Mouse (Mus musculus): ENCODE results near the gene Txnrd2.

DNA sequence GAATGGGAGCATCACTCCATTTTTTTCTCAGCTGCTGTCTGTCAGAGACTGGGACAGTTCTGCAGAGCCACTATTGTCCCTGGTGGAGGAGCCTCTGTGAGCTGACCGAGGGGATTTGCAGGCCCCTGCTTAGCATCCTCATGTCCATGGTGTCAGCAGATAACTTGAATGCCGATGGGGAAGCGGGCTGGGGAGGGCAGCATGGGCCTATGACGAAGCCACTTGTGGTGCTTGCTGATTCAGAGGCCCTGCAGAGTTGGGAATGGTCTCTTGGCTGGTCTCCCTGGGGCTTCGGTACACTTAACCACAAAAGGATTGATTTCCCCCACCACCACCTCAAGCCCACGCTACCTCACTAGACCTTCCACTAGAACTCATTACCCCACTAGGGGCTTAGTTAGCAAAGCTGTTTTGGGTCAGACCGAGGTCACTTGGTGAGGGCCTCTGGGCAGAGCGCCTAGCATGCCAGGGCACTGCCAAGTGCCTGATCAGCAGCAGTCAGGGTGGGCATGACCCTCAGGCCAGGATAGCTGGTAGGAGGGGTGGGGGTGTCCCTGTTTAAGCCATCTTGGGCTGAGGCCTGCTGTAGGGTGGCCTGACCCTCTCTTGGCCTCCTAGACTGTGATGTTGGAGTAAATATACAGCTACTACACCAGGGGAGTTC is 46.7 kb upstream of the Txnrd2 start:
- TF ChIP-seq GATA1 (IDR thresholded peaks at IDR 0.05; ENCODE audit: low read length) (no peak), TAL1 (IDR thresholded peaks at IDR 0.05; ENCODE audit: low read length) (no peak)
